Mouse (Mus musculus) G1E (cell line): ENCODE measurements around the gene Edaradd.

Source experiments
- CTCF ChIP-seq: IDR thresholded peaks from 2 replicates; pipeline ENCODE4 v1.5.1; 2012; ENCODE audit warnings: low read depth, low read length, inconsistent platforms, mixed read lengths
- GATA1 ChIP-seq: IDR thresholded peaks from 2 replicates; pipeline ENCODE4 v1.6.1; 2012; ENCODE audit warnings: borderline replicate concordance, low read length, inconsistent platforms, mixed read lengths
- GATA2 ChIP-seq: IDR thresholded peaks from 2 replicates; pipeline ENCODE4 v1.6.1; 2012; ENCODE audit warnings: low read depth, low read length, inconsistent platforms, borderline replicate concordance
- POLR2AphosphoS5 ChIP-seq: IDR thresholded peaks from 2 replicates; pipeline ENCODE4 v1.6.1; 2012; ENCODE audit warnings: low read depth, low read length, inconsistent platforms; ENCODE audit not compliant: insufficient replicate concordance
- TAL1 ChIP-seq: conservative IDR thresholded peaks from 2 replicates; pipeline ENCODE4 v1.6.1; 2012; ENCODE audit warnings: low read depth, low read length, inconsistent platforms, mixed read lengths

DNA sequence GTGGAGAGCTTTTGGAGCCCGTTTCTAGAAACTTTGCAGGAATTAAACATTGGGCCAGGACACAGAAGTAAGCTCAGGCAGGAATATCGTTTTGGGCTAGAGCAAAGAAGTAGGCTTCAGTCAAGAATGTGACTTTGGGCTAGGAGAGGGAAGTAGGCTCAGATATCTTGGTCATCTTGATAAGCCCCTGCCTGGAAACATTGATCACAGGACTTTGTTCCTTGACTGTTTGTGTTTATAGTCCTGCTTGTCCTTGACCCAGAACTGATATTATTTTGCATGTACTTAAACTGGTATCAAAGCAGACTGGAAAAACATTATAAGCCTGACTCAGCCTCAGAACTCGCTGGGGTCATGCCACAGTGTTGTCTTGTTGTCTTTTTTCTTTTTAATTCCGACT lies 57.6 kb downstream of the Edaradd start:
- no peak for TF ChIP-seq TAL1
- TF ChIP-seq CTCF: no peak
- no peak for TF ChIP-seq GATA1
- no peak for TF ChIP-seq POLR2AphosphoS5
- TF ChIP-seq GATA2: no peak
